Mouse (Mus musculus): ENCODE data around the gene Hspa1l. TPM values are rescaled to one million over a fixed set of nuclear protein-coding genes. Genes with fewer than 3 reads are reported as not detected.
"Not testable (repeated sequence)": the region's sequence is repeated elsewhere in the genome, so short reads cannot be mapped to it uniquely, and the experiment has no call there.

Hspa1l gene
- polyA plus RNA-seq (2015; fragmentation: Nextera tagmentation; extraction: Ambion mirVana), result 0.55 and 1.5 TPM in 2 replicates

GRCm38 (mm10) chr17:34972069-34972749, at the start of gene Hspa1l, which contains the start of gene Hspa1a:
Hspa1l (plus strand) TSS chr17:34972703.
Hspa1a (minus strand) TSS chr17:34972156.
- peak; percentile 95 for ATAC-seq
- H3K9me3 ChIP-seq; H3K27ac ChIP-seq; H3K36me3 ChIP-seq; H3K4me1 ChIP-seq (replicated peaks): not testable (repeated sequence)
- Histone ChIP-seq H3K4me2 (replicated peaks) (peak within 1 kb of the TSS; percentile 72), H3K27me3 (peaks cover 42% of the 10 kb centered on the region), H3K4me3 (replicated peaks) (peak within 1 kb of the TSS; percentile 41), H3K9ac (replicated peaks) (peak within 1 kb of the TSS; percentile 44)
- WGBS, result under 1% methylated on average over 33 of the region's 33 CpGs

- H3K36me3 ChIP-seq, result no peaks in the 10 kb centered on the region
- no peak overlapping the region; the same call in 1 of the 2 replicates for H3K9ac ChIP-seq (replicated peaks)
- no peaks in the 10 kb centered on the region for H3K27me3 ChIP-seq
- no peak overlapping the region for H3K27ac ChIP-seq
- no peaks in the 10 kb centered on the region for H3K9me3 ChIP-seq
- no peak for ATAC-seq
- H3K4me3 ChIP-seq (replicated peaks), result no peak overlapping the region
- H3K4me1 ChIP-seq (replicated peaks), result no peaks in the 10 kb centered on the region
- 48% methylated on average over 6 of the region's 6 CpGs for WGBS
- H3K4me2 ChIP-seq (replicated peaks), result no peak overlapping the region
Observed at GRCm38 (mm10) chr17:34922939-34923338, 49.6 kb upstream of the Hspa1l start.

GRCm38 (mm10) chr17:34924258-34924657, 48.2 kb upstream of the Hspa1l start:
- no peak overlapping the region for H3K9ac ChIP-seq (replicated peaks)
- H3K9me3 ChIP-seq, result no peaks in the 10 kb centered on the region
- no peak overlapping the region for H3K4me3 ChIP-seq (replicated peaks)
- no peak for ATAC-seq
- no peaks in the 10 kb centered on the region for H3K36me3 ChIP-seq
- no peaks in the 10 kb centered on the region for H3K4me1 ChIP-seq (replicated peaks)
- no peak overlapping the region for H3K27ac ChIP-seq
- 70% methylated on average over 5 of the region's 5 CpGs for WGBS
- no peak overlapping the region for H3K4me2 ChIP-seq (replicated peaks)
- no peaks in the 10 kb centered on the region for H3K27me3 ChIP-seq

- Histone ChIP-seq H3K4me2 (replicated peaks) (no peak overlapping the region), H3K9ac (replicated peaks) (no peak overlapping the region), H3K4me3 (replicated peaks) (no peak overlapping the region), H3K27me3 (no peaks in the 10 kb centered on the region), H3K27ac (no peak overlapping the region), H3K9me3 (no peaks in the 10 kb centered on the region), H3K36me3 (no peaks in the 10 kb centered on the region), H3K4me1 (replicated peaks) (peaks cover 12% of the 10 kb centered on the region)
- WGBS, result 85% methylated on average over 18 of the region's 18 CpGs
- no peak for ATAC-seq
Observed at GRCm38 (mm10) chr17:34927306-34928019, 45.0 kb upstream of the Hspa1l start.

GRCm38 (mm10) chr17:34928841-34929240, 43.7 kb upstream of the Hspa1l start:
- WGBS, result 81% methylated on average over 4 of the region's 4 CpGs
- ATAC-seq, result no peak

GRCm38 (mm10) chr17:34931061-34931734, 41.3 kb upstream of the Hspa1l start, which contains the start of gene Neu1:
Neu1 (plus strand) TSS chr17:34931253.
- Histone ChIP-seq H3K4me2 (replicated peaks) (peak within 1 kb of the TSS; percentile 94), H3K36me3 (peaks cover 18% of the 10 kb centered on the region), H3K9ac (replicated peaks) (peak within 1 kb of the TSS; percentile 81), H3K4me1 (replicated peaks) (peaks cover 13% of the 10 kb centered on the region), H3K27me3 (no peaks in the 10 kb centered on the region), H3K27ac (peak within 1 kb of the TSS; percentile 52), H3K4me3 (replicated peaks) (peak within 1 kb of the TSS; percentile 63), H3K9me3 (no peaks in the 10 kb centered on the region)
- 0% methylated on average over 38 of the region's 38 CpGs for WGBS
- ATAC-seq, result peak; percentile 98

More at GRCm38 (mm10) chr17:34928841-34929240, 43.7 kb upstream of the Hspa1l start:
- H3K4me1 ChIP-seq (replicated peaks), result peaks cover 13% of the 10 kb centered on the region
- no peak overlapping the region for H3K27ac ChIP-seq
- no peaks in the 10 kb centered on the region for H3K27me3 ChIP-seq
- H3K4me3 ChIP-seq (replicated peaks), result no peak overlapping the region
- no peak overlapping the region for H3K4me2 ChIP-seq (replicated peaks)
- H3K36me3 ChIP-seq, result peaks cover 3% of the 10 kb centered on the region; the same call in 1 of the 2 replicates
- no peaks in the 10 kb centered on the region for H3K9me3 ChIP-seq
- no peak overlapping the region for H3K9ac ChIP-seq (replicated peaks)

- no peaks in the 10 kb centered on the region for H3K27me3 ChIP-seq
- peak overlapping the region; percentile 63 for H3K4me3 ChIP-seq (replicated peaks)
- peak overlapping the region; percentile 94 for H3K4me2 ChIP-seq (replicated peaks)
- peaks cover 18% of the 10 kb centered on the region for H3K36me3 ChIP-seq
- 7% methylated on average over 14 of the region's 14 CpGs for WGBS
- H3K27ac ChIP-seq, result peak overlapping the region; percentile 52
- ATAC-seq, result no peak
- H3K4me1 ChIP-seq (replicated peaks), result peaks cover 13% of the 10 kb centered on the region
- H3K9ac ChIP-seq (replicated peaks), result peak overlapping the region; percentile 81
- H3K9me3 ChIP-seq, result no peaks in the 10 kb centered on the region
Observed at GRCm38 (mm10) chr17:34931735-34932098, 40.8 kb upstream of the Hspa1l start.

GRCm38 (mm10) chr17:34932287-34932686, 40.2 kb upstream of the Hspa1l start:
- WGBS, result 93% methylated on average over 8 of the region's 8 CpGs
- H3K9me3 ChIP-seq, result no peaks in the 10 kb centered on the region
- H3K4me1 ChIP-seq (replicated peaks), result peaks cover 13% of the 10 kb centered on the region
- peak overlapping the region; percentile 94 for H3K4me2 ChIP-seq (replicated peaks)
- no peak for ATAC-seq
- no peaks in the 10 kb centered on the region for H3K27me3 ChIP-seq
- H3K9ac ChIP-seq (replicated peaks), result peak overlapping the region; percentile 81
- H3K4me3 ChIP-seq (replicated peaks), result peak overlapping the region; percentile 63
- H3K36me3 ChIP-seq, result peaks cover 18% of the 10 kb centered on the region
- no peak overlapping the region for H3K27ac ChIP-seq

- peaks cover 13% of the 10 kb centered on the region for H3K4me1 ChIP-seq (replicated peaks)
- H3K4me3 ChIP-seq (replicated peaks), result no peak overlapping the region
- no peaks in the 10 kb centered on the region for H3K27me3 ChIP-seq
- no peak overlapping the region for H3K4me2 ChIP-seq (replicated peaks)
- ATAC-seq, result no peak
- H3K9me3 ChIP-seq, result no peaks in the 10 kb centered on the region
- WGBS, result 68% methylated on average over 24 of the region's 24 CpGs
- no peak overlapping the region for H3K27ac ChIP-seq
- H3K36me3 ChIP-seq, result peaks cover 21% of the 10 kb centered on the region
- no peak overlapping the region for H3K9ac ChIP-seq (replicated peaks)
Observed at GRCm38 (mm10) chr17:34934031-34934430, 38.5 kb upstream of the Hspa1l start.

- no peak overlapping the region for H3K4me3 ChIP-seq (replicated peaks)
- H3K4me2 ChIP-seq (replicated peaks), result no peak overlapping the region
- H3K27me3 ChIP-seq, result no peaks in the 10 kb centered on the region
- peaks cover 13% of the 10 kb centered on the region for H3K4me1 ChIP-seq (replicated peaks)
- 62% methylated on average over 8 of the region's 8 CpGs for WGBS
- H3K9ac ChIP-seq (replicated peaks), result no peak overlapping the region
- no peak overlapping the region for H3K27ac ChIP-seq
- no peaks in the 10 kb centered on the region for H3K9me3 ChIP-seq
- ATAC-seq, result no peak
- H3K36me3 ChIP-seq, result peaks cover 21% of the 10 kb centered on the region
Observed at GRCm38 (mm10) chr17:34934830-34935229, 37.7 kb upstream of the Hspa1l start.

- Histone ChIP-seq H3K4me3 (replicated peaks) (no peak overlapping the region), H3K9me3 (no peaks in the 10 kb centered on the region), H3K27ac (no peak overlapping the region), H3K27me3 (no peaks in the 10 kb centered on the region), H3K4me1 (replicated peaks) (peaks cover 6% of the 10 kb centered on the region), H3K4me2 (replicated peaks) (no peak overlapping the region), H3K36me3 (peaks cover 21% of the 10 kb centered on the region), H3K9ac (replicated peaks) (no peak overlapping the region)
- ATAC-seq, result no peak
- WGBS, result 82% methylated on average over 6 of the region's 6 CpGs
Observed at GRCm38 (mm10) chr17:34937960-34938505, 34.5 kb upstream of the Hspa1l start.
